Mouse (Mus musculus) fat pad, adult 2 months (tissue): ENCODE measurements around the gene Rnf11.
"Not testable (repeated sequence)": the region's sequence is repeated elsewhere in the genome, so short reads cannot be mapped to it uniquely, and the experiment has no call there.

Experiments
- DNase-seq: peaks from one replicate; pipeline ENCODE4 v3.0.0-alpha.2; 2011; ENCODE audit warnings: low read depth, low spot score; ENCODE audit errors: extremely low read depth

Rnf11 gene

GRCm38 (mm10) chr4:109417998-109418397 is 66.5 kb downstream of the Rnf11 start:
- peak; percentile 81 for DNase-seq

- no peak for DNase-seq
Observed at GRCm38 (mm10) chr4:109412233-109412632, 72.3 kb downstream of the Rnf11 start.

- DNase-seq: no peak
Observed at GRCm38 (mm10) chr4:109411377-109411967, 73.1 kb downstream of the Rnf11 start.

GRCm38 (mm10) chr4:109410681-109411376 is 73.7 kb downstream of the Rnf11 start:
- no peak for DNase-seq

GRCm38 (mm10) chr4:109407701-109408485 is 76.6 kb downstream of the Rnf11 start:
- no peak for DNase-seq

GRCm38 (mm10) chr4:109407176-109407520 is 77.4 kb downstream of the Rnf11 start:
- no peak for DNase-seq

- no peak for DNase-seq
Observed at GRCm38 (mm10) chr4:109406486-109407175, 77.9 kb downstream of the Rnf11 start, which contains the start of gene Ttc39a. Ttc39a (plus strand) TSS chr4:109406623.

- no peak for DNase-seq
Observed at GRCm38 (mm10) chr4:109406054-109406485, 78.5 kb downstream of the Rnf11 start.

GRCm38 (mm10) chr4:109405415-109405814 is 79.1 kb downstream of the Rnf11 start:
- DNase-seq: no peak

GRCm38 (mm10) chr4:109404908-109405307 is 79.6 kb downstream of the Rnf11 start:
- not testable (repeated sequence) for DNase-seq

GRCm38 (mm10) chr4:109401176-109401689 is 83.3 kb downstream of the Rnf11 start:
- no peak for DNase-seq
